10 mouse cellular contexts compared by ENCODE assay signal in the genomic region with DNA sequence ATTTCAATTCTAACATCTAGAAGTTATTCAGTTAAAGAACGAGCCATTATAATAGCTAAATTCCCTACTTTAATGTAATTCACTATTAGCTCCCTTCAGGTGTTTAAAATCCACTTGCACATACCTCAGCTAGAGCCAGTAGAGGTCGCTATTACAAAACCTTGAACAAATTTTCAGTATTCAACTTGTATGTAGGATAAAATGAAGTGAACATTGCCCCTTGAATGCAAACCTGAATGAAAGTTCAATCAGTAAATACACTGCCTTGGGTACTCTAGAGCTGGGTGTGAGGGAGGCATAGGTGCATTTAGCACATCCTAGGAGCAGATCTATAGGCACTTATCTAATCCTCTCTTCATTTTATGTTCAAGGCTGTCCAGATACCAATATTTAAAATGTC. TPM values are rescaled to one million over a fixed set of nuclear protein-coding genes. Genes with fewer than 3 reads are reported as not detected.
A peak's percentile ranks its signal among the peaks of the same experiment; 100 is the strongest.
DNase-seq lines count a peak whose midpoint lies in the region; ATAC-seq and TF ChIP-seq lines count a peak whose summit lies in the region.
"Had no signal": no experiment of that assay in that cellular context is flagged by ENCODE, and none has a peak within 500 bp of the region (broad histone marks: within the 10 kb centered on the region; RNA-seq: fewer than 3 reads in every experiment).

No protein-coding gene starts in this region.

- H3K4me3 ChIP-seq in hindbrain, postnatal 0 days (ENCODE audit: low read length): no peak overlapping the region
- H3K4me3 ChIP-seq in hindbrain, embryonic 12.5 days: no peak overlapping the region
- H3K4me3 ChIP-seq in G1E (ENCODE audit: low read depth, low read length): no peak overlapping the region
- no peak overlapping the region for H3K4me3 ChIP-seq in midbrain, embryonic 16.5 days (ENCODE audit: low read depth, low read length)
- H3K4me3 ChIP-seq: embryonic facial prominence, embryonic 13.5 days; limb, embryonic 15.5 days had no signal

- no peak overlapping the region for H3K27ac ChIP-seq in hindbrain, postnatal 0 days
- H3K27ac ChIP-seq in hindbrain, embryonic 12.5 days: no peak overlapping the region
- no peak overlapping the region for H3K27ac ChIP-seq in midbrain, embryonic 16.5 days (ENCODE audit: low read length)
- H3K27ac ChIP-seq: embryonic facial prominence, embryonic 13.5 days; limb, embryonic 15.5 days had no signal

- H3K4me2 ChIP-seq in hindbrain, postnatal 0 days (ENCODE audit: low read depth, low read length): no peak overlapping the region
- no peak overlapping the region for H3K4me2 ChIP-seq in hindbrain, embryonic 12.5 days (replicated peaks)
- H3K4me2 ChIP-seq in midbrain, embryonic 16.5 days (ENCODE audit: low read length): no peak overlapping the region
- H3K4me2 ChIP-seq: embryonic facial prominence, embryonic 13.5 days; limb, embryonic 15.5 days had no signal

- no peaks in the 10 kb centered on the region for H3K27me3 ChIP-seq in hindbrain, postnatal 0 days (ENCODE audit: insufficient read depth, low read length)
- H3K27me3 ChIP-seq in hindbrain, embryonic 12.5 days: no peaks in the 10 kb centered on the region
- H3K27me3 ChIP-seq in G1E (ENCODE audit: insufficient read depth, low read length): no peaks in the 10 kb centered on the region
- H3K27me3 ChIP-seq in midbrain, embryonic 16.5 days (ENCODE audit: control insufficient read depth, insufficient read depth, low read depth, low read length): no peaks in the 10 kb centered on the region
- H3K27me3 ChIP-seq: embryonic facial prominence, embryonic 13.5 days; limb, embryonic 15.5 days had no signal

- 38% methylated on average over 2 of the region's 2 CpGs for WGBS in hindbrain, postnatal 0 days
- WGBS in hindbrain, embryonic 12.5 days: 40% methylated on average over 2 of the region's 2 CpGs
- WGBS in midbrain, embryonic 16.5 days: 40% methylated on average over 2 of the region's 2 CpGs

- no peak overlapping the region for H3K9ac ChIP-seq in hindbrain, postnatal 0 days (replicated peaks; ENCODE audit: low read length)
- no peak overlapping the region for H3K9ac ChIP-seq in hindbrain, embryonic 12.5 days
- no peak overlapping the region for H3K9ac ChIP-seq in midbrain, embryonic 16.5 days (ENCODE audit: low read depth, low read length)
- H3K9ac ChIP-seq: embryonic facial prominence, embryonic 13.5 days; limb, embryonic 15.5 days had no signal

- H3K9me3 ChIP-seq in hindbrain, postnatal 0 days (ENCODE audit: low read length): no peaks in the 10 kb centered on the region
- no peaks in the 10 kb centered on the region for H3K9me3 ChIP-seq in hindbrain, embryonic 12.5 days (replicated peaks)
- no peaks in the 10 kb centered on the region for H3K9me3 ChIP-seq in G1E (replicated peaks)
- H3K9me3 ChIP-seq in midbrain, embryonic 16.5 days (replicated peaks; ENCODE audit: control insufficient read depth, low read length, poor library complexity, severe bottlenecking): no peaks in the 10 kb centered on the region
- H3K9me3 ChIP-seq: embryonic facial prominence, embryonic 13.5 days; limb, embryonic 15.5 days had no signal

- DNase-seq in hindbrain, postnatal 0 days (ENCODE audit: low spot score): peak; percentile 83
- DNase-seq in B cell, adult 2 months: peak; percentile 46 to 52
- DNase-seq in G1E (ENCODE audit: low spot score): peak; percentile 15
- DNase-seq in layer of hippocampus, postnatal 36 days: no peak
- no peak for DNase-seq in adrenal gland, postnatal 10 days

- H3K36me3 ChIP-seq in hindbrain, postnatal 0 days (ENCODE audit: insufficient read depth, low read length): peaks cover 7% of the 10 kb centered on the region; the same call in 1 of the 2 replicates
- peaks cover 5% of the 10 kb centered on the region; the same call in 1 of the 2 replicates for H3K36me3 ChIP-seq in hindbrain, embryonic 12.5 days
- peaks cover 57% of the 10 kb centered on the region for H3K36me3 ChIP-seq in G1E (replicated peaks)
- 0 out of 2 replicates have a peak, but pooled peaks cover 3% of the 10 kb centered on the region for H3K36me3 ChIP-seq in midbrain, embryonic 16.5 days (ENCODE audit: control insufficient read depth, insufficient read depth, low read length)

- H3K4me1 ChIP-seq in hindbrain, postnatal 0 days (ENCODE audit: insufficient read depth, low read length): no peaks in the 10 kb centered on the region
- H3K4me1 ChIP-seq in hindbrain, embryonic 12.5 days: peaks cover 5% of the 10 kb centered on the region
- peaks cover 6% of the 10 kb centered on the region for H3K4me1 ChIP-seq in G1E (ENCODE audit: insufficient read depth, low read depth, low read length)
- peaks cover 4% of the 10 kb centered on the region; the same call in 1 of the 2 replicates for H3K4me1 ChIP-seq in midbrain, embryonic 16.5 days (ENCODE audit: control insufficient read depth, insufficient read depth, low read length)
- H3K4me1 ChIP-seq: limb, embryonic 15.5 days had no signal

- peak; percentile 71 for TF ChIP-seq CTCF in hindbrain, postnatal 0 days (IDR thresholded peaks at IDR 0.05; ENCODE audit: low read depth)
- TF ChIP-seq CTCF in G1E (IDR thresholded peaks at IDR 0.05; ENCODE audit: low read depth, low read length): peak; percentile 31; the same call in 1 of the 2 replicates

- no peak for ATAC-seq in hindbrain, postnatal 0 days
- no peak for ATAC-seq in hindbrain, embryonic 12.5 days (ENCODE audit: low FRiP score)
- peak; percentile 8; the same call in 1 of the 2 replicates for ATAC-seq in G1E (ENCODE audit: extremely low read depth, insufficient number of reproducible peaks, low FRiP score, poor library complexity, severe bottlenecking)
- ATAC-seq in erythroblast, adult 5-6 weeks (replicated peaks; ENCODE audit: low FRiP score, poor library complexity, severe bottlenecking): peak; percentile 71
- peak; percentile 32; the same call in 1 of the 2 replicates for ATAC-seq in midbrain, embryonic 16.5 days

RNA-seq across cellular contexts. Expression of a gene that starts 24.6 kb away (rescaled TPM):
- 21.2 and 21.5 TPM in 2 replicates for total RNA-seq in hindbrain, postnatal 0 days (2014; rRNA removed)
- 6.5 and 6.8 TPM in 2 replicates for polyA plus RNA-seq in hindbrain, postnatal 0 days (2015; fragmentation: Nextera tagmentation; extraction: Ambion mirVana)
- polyA plus RNA-seq in hindbrain, embryonic 12.5 days (2016; fragmentation: Nextera tagmentation; extraction: Ambion mirVana): 9.7 and 10.2 TPM in 2 replicates
- total RNA-seq in G1E (2014; fragmentation: Nextera tagmentation): 54.4 and 66.9 TPM in 2 replicates
- total RNA-seq in G1E (2017): 8.4 and 9.1 TPM in 2 replicates
- polyA plus RNA-seq in G1E (2012): 3.0 and 3.2 TPM in 2 replicates
- total RNA-seq in erythroblast, adult 5-6 weeks (2015; ENCODE audit: low replicate concordance): 6.5 and 10.7 TPM in 2 replicates
- total RNA-seq in erythroblast, adult 5-6 weeks (2017; ENCODE audit: low replicate concordance): 3.9 and 4.1 TPM in 2 replicates
- 6.6 and 7.5 TPM in 2 replicates for polyA plus RNA-seq in midbrain, embryonic 16.5 days (2015; fragmentation: Nextera tagmentation; extraction: Ambion mirVana)
- total RNA-seq in layer of hippocampus, postnatal 36 days (2021): 10 to 100 TPM; 36.5 to 36.6 TPM
- total RNA-seq in adrenal gland, postnatal 10 days (2021): 10 to 100 TPM; 20.1 to 24.1 TPM

Comparison
In these comparisons a context has a peak if more than half of its experiments do, and no peak if none do; other contexts are left out.
1. ATAC-seq: peak in G1E (single experiment), erythroblast, adult 5-6 weeks (single experiment) and midbrain, embryonic 16.5 days (single experiment); none in hindbrain, postnatal 0 days (single experiment) and hindbrain, embryonic 12.5 days (single experiment).
2. DNase-seq: peak in hindbrain, postnatal 0 days (single experiment), B cell, adult 2 months (2 of 2) and G1E (single experiment); none in layer of hippocampus, postnatal 36 days (0 of 2) and adrenal gland, postnatal 10 days (single experiment).